Mouse (Mus musculus) forebrain, embryonic 11.5 days (tissue): ENCODE results near the gene Gfod1. TPM values are rescaled to one million over a fixed set of nuclear protein-coding genes. Genes with fewer than 3 reads are reported as not detected.

Experiments used
- ATAC-seq: fragments of 200-750 bp; cut with Nextera tagmentation; replicated peaks from 2 replicates; pipeline ENCODE4 v1.8.0; 2017; ENCODE audit warnings: moderate TSS enrichment; ENCODE audit not compliant: low FRiP score
- DNase-seq: peaks from one replicate; pipeline ENCODE4 v3.0.0-alpha.2; 2017; ENCODE audit warnings: low spot score
- H3K27ac ChIP-seq: fragments of 300-500 bp; sonication (generic); 2 replicates; pipeline ENCODE4 v1.5.1; 2014; ENCODE audit warnings: low read depth, low read length
- H3K27me3 ChIP-seq: fragments of 300-500 bp; sonication (generic); 2 replicates; pipeline ENCODE4 v1.6.1; 2014; ENCODE audit warnings: mild to moderate bottlenecking, low read length, mixed read lengths; ENCODE audit not compliant: control insufficient read depth, insufficient read depth
- H3K36me3 ChIP-seq: fragments of 300-500 bp; sonication (generic); 2 replicates; pipeline ENCODE4 v1.6.1; 2014; ENCODE audit warnings: mild to moderate bottlenecking, low read length, moderate library complexity, mixed read lengths; ENCODE audit not compliant: control insufficient read depth, insufficient read depth
- H3K4me1 ChIP-seq: fragments of 300-500 bp; sonication (generic); replicated peaks from 2 replicates; pipeline ENCODE4 v1.6.1; 2014; ENCODE audit warnings: low read length, mixed read lengths; ENCODE audit not compliant: control insufficient read depth, insufficient read depth
- H3K4me2 ChIP-seq: fragments of 300-500 bp; sonication (generic); 2 replicates; pipeline ENCODE4 v1.6.1; 2014; ENCODE audit warnings: low read depth, mild to moderate bottlenecking, low read length, moderate library complexity, mixed read lengths; ENCODE audit not compliant: severe bottlenecking
- H3K4me3 ChIP-seq: fragments of 300-500 bp; sonication (generic); 2 replicates; pipeline ENCODE4 v1.5.1; 2014; ENCODE audit warnings: low read depth, low read length
- H3K9ac ChIP-seq: fragments of 300-500 bp; sonication (generic); 2 replicates; pipeline ENCODE4 v1.6.1; 2014; ENCODE audit warnings: low read length
- H3K9me3 ChIP-seq: fragments of 300-500 bp; sonication (generic); 2 replicates; pipeline ENCODE4 v1.6.1; 2016; ENCODE audit warnings: low read length, mixed read lengths; ENCODE audit not compliant: control insufficient read depth
- WGBS: fragments of 180-500 bp; shearing (Covaris S2); extraction: QIAGEN DNeasy Blood & Tissue Kit; methylation state at CpG from one replicate; pipeline ENCODE4 v1.1.7; 2014; 5-methylcytosine and 5-hydroxymethylcytosine counted together
- polyA plus RNA-seq: library from polyadenylated mRNA; unstranded; fragments of >200 nt; fragmentation: Nextera tagmentation; extraction: Ambion mirVana; gene quantifications from 2 replicates; pipeline ENCODE4 v1.2.1, GENCODE M21; 2014

The Gfod1 gene
- polyA plus RNA-seq, 1 experiment from 2014 or later: 0.39 TPM

GRCm38 (mm10) chr13:43181104-43181503, 122.9 kb downstream of the Gfod1 start:
- H3K36me3 ChIP-seq: no peaks in the 10 kb centered on the region
- H3K9ac ChIP-seq: no peak overlapping the region
- no peak for ATAC-seq
- no peaks in the 10 kb centered on the region for H3K9me3 ChIP-seq
- 65% methylated on average over 7 of the region's 7 CpGs for WGBS
- H3K4me2 ChIP-seq: no peak overlapping the region
- H3K4me1 ChIP-seq: peaks cover 6% of the 10 kb centered on the region; the same call in 1 of the 2 replicates
- DNase-seq: no peak
- no peak overlapping the region for H3K4me3 ChIP-seq
- H3K27me3 ChIP-seq: no peaks in the 10 kb centered on the region
- no peak overlapping the region for H3K27ac ChIP-seq

- ATAC-seq (no peak), DNase-seq (no peak)
- Histone ChIP-seq H3K27me3 (no peaks in the 10 kb centered on the region), H3K4me1 (peaks cover 2% of the 10 kb centered on the region; the same call in 1 of the 2 replicates), H3K27ac (no peak overlapping the region), H3K9me3 (no peaks in the 10 kb centered on the region), H3K36me3 (no peaks in the 10 kb centered on the region), H3K9ac (no peak overlapping the region), H3K4me2 (no peak overlapping the region), H3K4me3 (no peak overlapping the region)
- WGBS: 95% methylated on average over 7 of the region's 7 CpGs
Measured at GRCm38 (mm10) chr13:43177317-43177716, 126.7 kb downstream of the Gfod1 start.

- H3K4me1 ChIP-seq: no peaks in the 10 kb centered on the region; the same call in 1 of the 2 replicates
- no peak for ATAC-seq
- no peaks in the 10 kb centered on the region for H3K36me3 ChIP-seq
- 93% methylated on average over 3 of the region's 3 CpGs for WGBS
- no peak overlapping the region for H3K9ac ChIP-seq
- no peak overlapping the region for H3K4me3 ChIP-seq
- no peak overlapping the region for H3K27ac ChIP-seq
- no peak for DNase-seq
- H3K9me3 ChIP-seq: no peaks in the 10 kb centered on the region
- no peak overlapping the region for H3K4me2 ChIP-seq
- no peaks in the 10 kb centered on the region for H3K27me3 ChIP-seq
Measured at GRCm38 (mm10) chr13:43176676-43177075, 127.3 kb downstream of the Gfod1 start.

- Histone ChIP-seq H3K4me2 (no peak overlapping the region), H3K9me3 (no peaks in the 10 kb centered on the region), H3K9ac (no peak overlapping the region), H3K27ac (no peak overlapping the region), H3K4me3 (no peak overlapping the region), H3K36me3 (no peaks in the 10 kb centered on the region), H3K4me1 (no peaks in the 10 kb centered on the region; the same call in 1 of the 2 replicates), H3K27me3 (no peaks in the 10 kb centered on the region)
- 15% methylated on average over 9 of the region's 9 CpGs for WGBS
- ATAC-seq: 0 out of 2 replicates have a peak, but pooled peaks have one; percentile 24
- DNase-seq: peak; percentile 86
Measured at GRCm38 (mm10) chr13:43173262-43173661, 130.7 kb downstream of the Gfod1 start.

- WGBS: 42% methylated on average over 14 of the region's 14 CpGs
- Histone ChIP-seq H3K4me1 (no peaks in the 10 kb centered on the region; the same call in 1 of the 2 replicates), H3K36me3 (no peaks in the 10 kb centered on the region), H3K27me3 (no peaks in the 10 kb centered on the region), H3K27ac (no peak overlapping the region), H3K9me3 (no peaks in the 10 kb centered on the region), H3K4me3 (peak overlapping the region; percentile 54), H3K9ac (peak overlapping the region; percentile 77), H3K4me2 (peak overlapping the region; percentile 77)
- DNase-seq (peak; percentile 57), ATAC-seq (no peak)
Measured at GRCm38 (mm10) chr13:43172036-43172713, 131.8 kb downstream of the Gfod1 start.

- peak; percentile 95 for ATAC-seq
- DNase-seq: peak; percentile 99
- Histone ChIP-seq H3K4me2 (peak within 1 kb of the TSS; percentile 77), H3K4me1 (no peaks in the 10 kb centered on the region; the same call in 1 of the 2 replicates), H3K4me3 (peak within 1 kb of the TSS; percentile 54), H3K36me3 (no peaks in the 10 kb centered on the region), H3K27ac (no peak within 1 kb of the TSS), H3K27me3 (no peaks in the 10 kb centered on the region), H3K9ac (peak within 1 kb of the TSS; percentile 77), H3K9me3 (no peaks in the 10 kb centered on the region)
- 1% methylated on average over 48 of the region's 48 CpGs for WGBS
Measured at GRCm38 (mm10) chr13:43171020-43171710, 132.8 kb downstream of the Gfod1 start, which contains the start of gene Tbc1d7. Tbc1d7 (minus strand) TSS chr13:43171501.

- ATAC-seq (no peak), DNase-seq (peak; percentile 20)
- H3K27ac ChIP-seq: no peak overlapping the region
- H3K27me3 ChIP-seq: no peaks in the 10 kb centered on the region
- H3K9me3 ChIP-seq: no peaks in the 10 kb centered on the region
- H3K9ac ChIP-seq: no peak overlapping the region
- H3K4me2 ChIP-seq: no peak overlapping the region
- no peaks in the 10 kb centered on the region for H3K36me3 ChIP-seq
- no peaks in the 10 kb centered on the region; the same call in 1 of the 2 replicates for H3K4me1 ChIP-seq
- 65% methylated on average over 9 of the region's 9 CpGs for WGBS
- no peak overlapping the region for H3K4me3 ChIP-seq
Measured at GRCm38 (mm10) chr13:43167721-43168120, 136.3 kb downstream of the Gfod1 start.

GRCm38 (mm10) chr13:43159429-43159828, 144.5 kb downstream of the Gfod1 start:
- H3K4me3 ChIP-seq: no peak overlapping the region
- no peak overlapping the region for H3K9ac ChIP-seq
- no peak overlapping the region for H3K4me2 ChIP-seq
- H3K4me1 ChIP-seq: no peaks in the 10 kb centered on the region
- ATAC-seq (no peak), DNase-seq (no peak)
- H3K27me3 ChIP-seq: no peaks in the 10 kb centered on the region
- 87% methylated on average over 3 of the region's 3 CpGs for WGBS
- no peak overlapping the region for H3K27ac ChIP-seq
- no peaks in the 10 kb centered on the region for H3K36me3 ChIP-seq
- no peaks in the 10 kb centered on the region for H3K9me3 ChIP-seq
